Mouse (Mus musculus) midbrain, embryonic 14.5 days (tissue): ENCODE results near the gene Sowaha. TPM values are rescaled to one million over a fixed set of nuclear protein-coding genes. Genes with fewer than 3 reads are reported as not detected.

Source experiments
- ATAC-seq: fragments of 200-750 bp; cut with Nextera tagmentation; 2 replicates; pipeline ENCODE4 v1.8.0; 2017; ENCODE audit warnings: moderate number of reproducible peaks, moderate library complexity; ENCODE audit not compliant: low FRiP score, low TSS enrichment
- DNase-seq: peaks from one replicate; pipeline ENCODE4 v3.0.0-alpha.2; 2015
- H3K27ac ChIP-seq: fragments of 300-500 bp; sonication (generic); replicated peaks from 2 replicates; pipeline ENCODE4 v1.5.1; 2014; ENCODE audit warnings: mild to moderate bottlenecking, low read depth, low read length, moderate library complexity
- H3K27me3 ChIP-seq: fragments of 300-500 bp; sonication (generic); 2 replicates; pipeline ENCODE4 v1.6.1; 2014; ENCODE audit warnings: low read length, control low read depth, mixed read lengths; ENCODE audit not compliant: control insufficient read depth, insufficient read depth
- H3K36me3 ChIP-seq: fragments of 300-500 bp; sonication (generic); 2 replicates; pipeline ENCODE4 v1.6.1; 2014; ENCODE audit warnings: low read length, control low read depth; ENCODE audit not compliant: control insufficient read depth, insufficient read depth
- H3K4me1 ChIP-seq: fragments of 300-500 bp; sonication (generic); 2 replicates; pipeline ENCODE4 v1.6.1; 2014; ENCODE audit warnings: mild to moderate bottlenecking, antibody characterized with exemption, low read length, control low read depth; ENCODE audit not compliant: control insufficient read depth, insufficient read depth
- H3K4me2 ChIP-seq: fragments of 300-500 bp; sonication (generic); 2 replicates; pipeline ENCODE4 v1.6.1; 2014; ENCODE audit warnings: mild to moderate bottlenecking, low read length, moderate library complexity
- H3K4me3 ChIP-seq: fragments of 300-500 bp; sonication (generic); replicated peaks from 2 replicates; pipeline ENCODE4 v1.5.1; 2014; ENCODE audit warnings: low read depth, low read length
- H3K9ac ChIP-seq: fragments of 300-500 bp; sonication (generic); replicated peaks from 2 replicates; pipeline ENCODE4 v1.6.1; 2014; ENCODE audit warnings: mild to moderate bottlenecking, low read length, moderate library complexity
- H3K9me3 ChIP-seq: fragments of 300-500 bp; sonication (generic); 2 replicates; pipeline ENCODE4 v1.6.1; 2016; ENCODE audit warnings: low read length, control low read depth, mixed read lengths; ENCODE audit not compliant: control insufficient read depth
- WGBS: fragments of 180-500 bp; shearing (Covaris S2); extraction: QIAGEN DNeasy Blood & Tissue Kit; methylation state at CpG from one replicate; pipeline ENCODE4 v1.1.7; 2014; 5-methylcytosine and 5-hydroxymethylcytosine counted together
- polyA plus RNA-seq: library from polyadenylated mRNA; unstranded; fragments of >200 nt; fragmentation: Nextera tagmentation; extraction: Ambion mirVana; gene quantifications from 2 replicates; pipeline ENCODE4 v1.2.1, GENCODE M21; 2014

The Sowaha gene
- polyA plus RNA-seq, 1 experiment from 2014 or later: 0.50 TPM

DNA sequence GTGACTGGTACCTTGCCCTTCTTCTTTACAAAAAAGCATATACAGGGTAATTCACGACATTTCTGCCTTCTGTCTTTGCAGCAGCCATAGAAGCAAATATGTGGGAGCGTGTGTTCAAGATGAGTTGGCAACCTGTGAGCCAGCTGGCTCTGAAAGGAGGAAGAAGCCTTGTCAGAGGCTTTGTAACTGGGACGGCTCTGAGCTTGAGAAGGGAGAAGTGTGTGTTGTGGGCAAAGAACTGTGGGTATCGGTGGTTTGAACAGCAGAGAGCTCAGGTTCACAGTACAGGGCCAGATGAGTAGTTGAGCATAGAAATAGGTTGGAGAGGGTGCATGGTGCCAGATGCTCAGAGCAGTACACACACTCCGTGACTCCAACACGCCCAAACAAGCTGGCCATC lies 16.9 kb upstream of the Sowaha start:
- DNase-seq: no peak
- 79% methylated on average over 6 of the region's 6 CpGs for WGBS
- H3K27ac ChIP-seq: no peak overlapping the region

DNA sequence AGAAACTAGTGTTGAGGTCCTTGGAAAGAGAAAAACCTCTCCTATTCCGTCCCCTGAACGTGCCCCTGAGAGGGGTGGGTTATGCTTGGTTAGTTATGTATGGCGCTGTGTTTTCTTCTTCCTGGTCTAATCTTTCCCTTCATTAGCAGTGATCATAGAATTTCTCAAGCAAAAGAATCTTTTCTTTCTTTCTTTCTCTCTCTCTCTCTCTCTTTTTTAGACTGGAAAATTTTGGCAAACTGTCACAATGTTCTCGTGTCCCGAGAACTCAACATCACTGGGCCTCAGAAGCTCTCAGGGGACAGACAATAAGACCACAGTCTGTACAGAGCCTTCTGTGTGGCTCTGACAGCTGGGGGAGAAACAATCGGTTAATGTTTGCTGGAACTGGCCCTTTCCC lies 15.3 kb upstream of the Sowaha start:
- H3K4me1 ChIP-seq: no peaks in the 10 kb centered on the region
- H3K36me3 ChIP-seq: no peaks in the 10 kb centered on the region
- H3K9ac ChIP-seq: no peak overlapping the region
- WGBS: 8% methylated on average over 6 of the region's 6 CpGs
- no peak overlapping the region for H3K4me3 ChIP-seq
- no peak overlapping the region for H3K27ac ChIP-seq
- no peak overlapping the region for H3K4me2 ChIP-seq
- H3K27me3 ChIP-seq: peaks cover 18% of the 10 kb centered on the region; the same call in 1 of the 2 replicates
- no peaks in the 10 kb centered on the region for H3K9me3 ChIP-seq
- ATAC-seq: no peak
- DNase-seq: peak; percentile 40

More for the DNA sequence above, 16.9 kb upstream of the Sowaha start:
- H3K4me1 ChIP-seq: no peaks in the 10 kb centered on the region
- H3K4me2 ChIP-seq: no peak overlapping the region
- H3K36me3 ChIP-seq: no peaks in the 10 kb centered on the region
- H3K4me3 ChIP-seq: no peak overlapping the region
- ATAC-seq: no peak
- peaks cover 14% of the 10 kb centered on the region; the same call in 1 of the 2 replicates for H3K27me3 ChIP-seq
- H3K9me3 ChIP-seq: no peaks in the 10 kb centered on the region
- no peak overlapping the region for H3K9ac ChIP-seq

DNA sequence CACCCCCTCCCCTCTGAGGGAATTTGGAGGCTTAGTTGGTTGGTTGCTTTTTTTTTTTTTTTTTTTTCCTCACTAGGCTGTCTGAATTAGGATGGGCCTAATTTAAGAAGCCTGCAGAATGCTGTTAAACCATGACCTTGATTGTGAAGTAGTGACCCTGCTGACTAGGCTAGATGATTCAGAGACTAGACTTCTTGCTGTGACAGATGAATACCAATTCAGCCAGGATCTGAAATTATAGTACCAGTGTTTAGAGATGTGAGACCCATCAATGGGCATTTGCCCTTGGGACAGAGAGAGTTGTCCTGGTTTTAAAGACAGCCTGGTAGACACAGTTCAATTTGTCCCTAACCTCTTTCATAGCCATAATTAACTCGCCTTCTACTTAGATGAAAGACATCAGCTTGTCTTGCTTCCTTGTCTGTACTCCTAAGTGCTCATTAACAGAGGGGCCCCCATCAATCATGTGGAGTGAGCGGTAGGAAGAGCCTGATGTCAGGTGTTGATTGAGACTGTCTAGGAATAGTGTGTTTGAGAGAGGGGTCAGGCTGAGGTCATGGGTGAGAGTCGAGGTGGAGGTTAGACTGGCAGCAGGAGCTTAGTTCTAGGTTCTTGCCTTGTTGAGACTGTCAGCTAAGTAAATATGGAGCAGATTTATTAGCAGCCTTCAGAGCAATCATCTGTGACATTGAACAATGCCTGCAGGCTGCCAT lies 13.3 kb upstream of the Sowaha start:
- 30% methylated on average over 3 of the region's 3 CpGs for WGBS
- ATAC-seq: no peak

DNA sequence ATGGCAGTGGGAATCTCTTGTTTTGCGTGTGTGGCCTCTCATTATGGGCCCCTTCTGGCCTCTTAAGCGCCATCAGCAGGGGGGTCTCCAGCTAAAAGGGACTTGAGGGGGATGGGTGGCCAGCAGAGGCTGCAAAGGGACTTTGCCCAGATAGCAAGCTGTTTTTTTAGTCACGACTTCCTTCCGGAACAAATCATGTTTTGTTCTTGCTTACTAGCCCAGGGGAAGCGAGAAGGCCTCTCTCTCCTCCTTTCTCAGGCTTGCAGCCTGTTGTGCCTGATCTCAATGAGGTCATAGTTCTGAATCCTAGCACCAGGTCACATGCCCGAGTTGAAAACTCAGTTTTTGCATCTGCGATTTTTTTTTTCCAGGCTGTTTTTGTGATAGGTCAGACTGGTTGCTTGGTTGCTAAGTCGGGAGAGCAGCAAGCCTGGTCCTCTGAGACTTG lies 11.9 kb upstream of the Sowaha start:
- no peak overlapping the region for H3K27ac ChIP-seq
- no peaks in the 10 kb centered on the region for H3K9me3 ChIP-seq
- peaks cover 7% of the 10 kb centered on the region; the same call in 1 of the 2 replicates for H3K4me1 ChIP-seq
- 1% methylated on average over 8 of the region's 8 CpGs for WGBS
- peak; percentile 66 for DNase-seq
- H3K4me3 ChIP-seq: no peak overlapping the region
- 0 out of 2 replicates have a peak overlapping the region, but pooled peaks have one; percentile 1 for H3K9ac ChIP-seq
- H3K4me2 ChIP-seq: no peak overlapping the region
- no peaks in the 10 kb centered on the region for H3K36me3 ChIP-seq
- peaks cover 35% of the 10 kb centered on the region for H3K27me3 ChIP-seq
- no peak for ATAC-seq

More for the DNA sequence above, 13.3 kb upstream of the Sowaha start:
- Histone ChIP-seq H3K9me3 (no peaks in the 10 kb centered on the region), H3K27me3 (peaks cover 27% of the 10 kb centered on the region), H3K4me2 (no peak overlapping the region), H3K27ac (no peak overlapping the region), H3K4me3 (no peak overlapping the region), H3K36me3 (no peaks in the 10 kb centered on the region), H3K4me1 (no peaks in the 10 kb centered on the region), H3K9ac (no peak overlapping the region)
- DNase-seq: no peak

DNA sequence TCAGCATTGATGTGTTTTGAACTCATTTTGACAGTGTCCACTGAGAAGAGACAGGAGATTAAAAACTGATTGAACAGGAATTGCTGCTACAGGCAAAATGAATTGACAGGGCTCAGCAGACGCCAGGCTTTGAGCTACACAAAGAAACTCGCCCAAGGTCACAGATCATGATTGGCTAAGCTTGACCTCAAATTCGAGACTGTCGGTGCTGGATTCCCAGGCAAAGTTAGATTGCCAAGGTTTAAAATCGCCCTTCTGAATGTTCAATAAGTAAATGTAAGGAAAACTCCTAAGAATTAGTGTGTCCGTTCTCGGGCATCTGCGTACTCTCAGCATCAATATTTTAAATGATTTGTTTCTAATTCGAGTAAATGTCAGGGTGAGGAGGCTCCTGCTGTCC lies 9.3 kb upstream of the Sowaha start:
- Histone ChIP-seq H3K9ac (no peak overlapping the region), H3K4me1 (peaks cover 10% of the 10 kb centered on the region; the same call in 1 of the 2 replicates), H3K4me2 (no peak overlapping the region), H3K4me3 (no peak overlapping the region), H3K27ac (no peak overlapping the region), H3K27me3 (peaks cover 48% of the 10 kb centered on the region), H3K36me3 (no peaks in the 10 kb centered on the region), H3K9me3 (no peaks in the 10 kb centered on the region)
- 41% methylated on average over 9 of the region's 9 CpGs for WGBS
- no peak for DNase-seq
- ATAC-seq: no peak

DNA sequence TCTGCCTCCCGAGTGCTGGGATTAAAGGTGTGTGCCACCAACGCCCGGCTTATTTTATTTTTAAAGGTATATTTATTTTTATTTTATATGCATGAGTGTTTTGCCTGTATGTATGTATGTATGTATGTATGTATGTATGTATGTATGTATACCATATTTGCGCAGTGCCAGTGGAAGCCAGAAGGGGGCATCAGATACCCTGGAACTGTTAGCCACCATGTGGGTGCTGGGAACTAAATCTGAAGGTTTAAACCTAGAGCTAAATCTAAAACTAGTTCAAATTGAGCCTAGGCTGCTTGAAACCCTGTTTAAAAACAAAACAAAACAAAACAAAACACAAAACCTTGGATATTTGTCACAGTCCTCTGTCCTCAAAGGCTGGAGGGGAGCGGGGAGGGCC lies 8.9 kb upstream of the Sowaha start:
- H3K36me3 ChIP-seq: no peaks in the 10 kb centered on the region
- no peak overlapping the region for H3K4me2 ChIP-seq
- H3K27ac ChIP-seq: no peak overlapping the region
- no peak overlapping the region for H3K9ac ChIP-seq
- DNase-seq (no peak), ATAC-seq (no peak)
- H3K9me3 ChIP-seq: no peaks in the 10 kb centered on the region
- H3K4me3 ChIP-seq: no peak overlapping the region
- H3K27me3 ChIP-seq: peaks cover 48% of the 10 kb centered on the region
- peaks cover 10% of the 10 kb centered on the region; the same call in 1 of the 2 replicates for H3K4me1 ChIP-seq
- WGBS: 87% methylated on average over 5 of the region's 5 CpGs

DNA sequence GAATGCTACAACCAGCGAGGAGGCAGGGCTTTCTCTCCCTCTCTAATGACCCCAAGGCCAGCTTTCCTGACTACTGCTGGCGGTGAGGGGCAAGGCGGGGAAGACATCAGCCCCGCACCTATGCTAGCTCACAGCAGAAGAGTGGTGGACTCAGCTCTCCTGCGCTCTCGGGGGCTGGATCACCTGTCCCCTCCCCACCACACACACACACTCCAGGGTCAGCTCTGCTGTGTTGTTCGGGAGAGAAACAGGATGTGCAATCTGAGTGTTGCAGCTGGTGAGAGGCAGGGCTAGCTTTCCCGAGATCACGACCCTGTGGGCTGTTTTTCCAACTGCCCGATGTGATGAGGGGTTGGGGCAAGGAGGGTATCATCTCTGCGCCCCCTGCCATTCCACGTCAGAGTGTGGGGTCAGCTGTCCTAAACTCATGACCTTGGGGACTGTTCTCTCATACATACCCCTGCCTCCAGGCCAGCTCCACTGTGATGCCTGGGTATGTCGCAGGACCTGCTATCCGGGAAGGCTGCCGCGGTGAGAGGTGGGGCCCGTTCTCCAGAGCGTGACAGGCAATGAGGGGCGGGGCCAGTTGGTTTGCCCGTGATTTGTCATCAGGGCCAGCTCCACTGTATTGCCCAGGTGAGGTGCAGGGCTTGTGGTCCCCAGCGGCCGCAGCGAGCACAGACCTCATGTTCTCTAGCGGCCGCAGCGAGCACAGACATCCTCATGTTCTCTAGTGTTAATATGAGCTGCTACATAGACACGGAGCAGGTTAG lies 6.9 kb upstream of the Sowaha start:
- 14% methylated on average over 27 of the region's 27 CpGs for WGBS
- Histone ChIP-seq H3K4me3 (peak overlapping the region; percentile 20; the same call in 1 of the 2 replicates), H3K9ac (peak overlapping the region; percentile 34), H3K27me3 (peaks cover 59% of the 10 kb centered on the region), H3K4me2 (peak overlapping the region; percentile 47), H3K9me3 (no peaks in the 10 kb centered on the region), H3K36me3 (no peaks in the 10 kb centered on the region), H3K4me1 (peaks cover 10% of the 10 kb centered on the region; the same call in 1 of the 2 replicates), H3K27ac (no peak overlapping the region)
- DNase-seq: peak; percentile 30
- no peak for ATAC-seq

DNA sequence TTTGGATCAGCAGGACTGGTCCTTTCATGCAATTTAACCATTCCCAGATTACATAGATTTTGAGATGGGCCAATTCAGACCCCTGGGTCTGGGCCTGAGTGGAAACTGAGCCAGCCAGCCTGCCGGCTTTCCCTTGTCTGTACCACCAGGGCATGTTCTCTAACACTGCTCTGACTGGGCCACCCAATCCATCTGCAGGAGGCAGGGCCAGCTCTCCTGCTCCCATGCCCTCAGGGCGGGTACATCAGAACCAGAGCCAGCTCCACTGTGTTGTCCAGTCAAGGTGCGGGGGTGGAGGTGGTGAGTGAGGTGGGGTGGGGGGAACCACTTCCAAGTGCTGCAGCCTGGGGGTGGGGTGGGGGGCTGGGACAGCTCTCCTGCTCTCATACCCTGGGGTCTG lies 6.3 kb upstream of the Sowaha start:
- Histone ChIP-seq H3K4me1 (peaks cover 10% of the 10 kb centered on the region; the same call in 1 of the 2 replicates), H3K27me3 (peaks cover 66% of the 10 kb centered on the region), H3K9me3 (no peaks in the 10 kb centered on the region), H3K4me2 (no peak overlapping the region), H3K4me3 (no peak overlapping the region), H3K27ac (no peak overlapping the region), H3K9ac (no peak overlapping the region), H3K36me3 (no peaks in the 10 kb centered on the region)
- 64% methylated on average over 3 of the region's 3 CpGs for WGBS
- DNase-seq: no peak
- no peak for ATAC-seq
